Comparison of ENCODE assay signal across 8 mouse cellular contexts in the genomic region with DNA sequence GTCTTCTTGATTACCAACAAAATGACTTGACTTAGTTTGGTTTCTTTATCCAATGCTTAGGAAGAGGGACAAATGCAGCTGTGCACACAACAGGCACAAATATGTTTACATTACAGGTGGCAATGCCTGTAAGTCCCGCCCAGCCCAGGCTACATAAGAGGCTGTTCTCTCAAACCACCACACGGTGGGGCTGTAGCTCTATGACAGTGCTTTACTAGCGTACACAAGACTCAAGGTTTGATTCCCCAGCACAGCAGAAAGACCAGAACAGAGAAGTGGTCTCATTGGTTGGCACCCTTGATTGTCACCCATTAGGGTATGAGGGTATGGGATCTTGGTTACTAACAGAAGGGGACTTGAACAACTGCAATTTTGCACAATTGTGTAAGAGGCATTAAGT. TPM values are rescaled to one million over a fixed set of nuclear protein-coding genes. Genes with fewer than 3 reads are reported as not detected.
A peak's percentile ranks its signal among the peaks of the same experiment; 100 is the strongest.
DNase-seq lines count a peak whose midpoint lies in the region; ATAC-seq and TF ChIP-seq lines count a peak whose summit lies in the region.

No protein-coding gene starts in this region.

- no peak overlapping the region for H3K4me3 ChIP-seq in intestine, postnatal 0 days (ENCODE audit: low read depth, low read length)
- H3K4me3 ChIP-seq in liver, embryonic 12.5 days = no peak overlapping the region

- CTCF ChIA-PET in Patski (lab: Charles Lee) = interaction anchor here (1.1 kb wide), 1 partner anchor 11 kb away, joined by 4 read pairs; no protein-coding TSS in a partner anchor

- no peak overlapping the region for H3K4me2 ChIP-seq in intestine, postnatal 0 days (replicated peaks; ENCODE audit: low read depth)
- peak overlapping the region; percentile 28 for H3K4me2 ChIP-seq in liver, embryonic 12.5 days

- DNase-seq in 3T3-L1 (ENCODE audit: low read depth, low spot score) (peak; percentile 80), Patski (ENCODE audit: low read depth, low spot score) (no peak)
- peak; percentile 66 to 80 for DNase-seq in cerebellum, postnatal 10 days
- peak; percentile 38 for DNase-seq in gastrocnemius, adult 18-20 months (ENCODE audit: low spot score)
- DNase-seq in monocyte, adult 2 months (ENCODE audit: low read depth in 1 of 2, low spot score in 2 of 2) = peak; percentile 10 to 59
- DNase-seq in splenic B cell, adult 2 months (ENCODE audit: low read depth, low spot score) = peak; percentile 84

- in situ Hi-C loops in Patski (cut with MboI; ENCODE audit: low pct_unique_long_range_greater_than_20kb) = loop anchor here (25.0 kb wide), 2 partner anchors 1535 to 1610 kb away; a partner anchor contains a TSS

- no peaks in the 10 kb centered on the region for H3K4me1 ChIP-seq in intestine, postnatal 0 days (replicated peaks; ENCODE audit: control insufficient read depth, insufficient read depth, low read length)
- peaks cover 5% of the 10 kb centered on the region; the same call in 1 of the 2 replicates for H3K4me1 ChIP-seq in liver, embryonic 12.5 days

- H3K9me3 ChIP-seq in intestine, postnatal 0 days (ENCODE audit: control insufficient read depth) = no peaks in the 10 kb centered on the region
- no peaks in the 10 kb centered on the region for H3K9me3 ChIP-seq in liver, embryonic 12.5 days (replicated peaks)

- POLR2A ChIA-PET in Patski (lab: Charles Lee) = no interaction called here

- 6% methylated on average over 3 of the region's 3 CpGs for WGBS in intestine, postnatal 0 days
- WGBS in liver, embryonic 12.5 days (ENCODE audit: insufficient replicate concordance) = 10% methylated on average over 3 of the region's 3 CpGs

- peak; percentile 85 for TF ChIP-seq CTCF in Patski (IDR thresholded peaks at IDR 0.05)
- TF ChIP-seq CTCF in intestine, postnatal 0 days (IDR thresholded peaks at IDR 0.05; ENCODE audit: low read depth) = peak; percentile 92

- H3K27me3 ChIP-seq in Patski = peaks cover 4% of the 10 kb centered on the region
- H3K27me3 ChIP-seq in intestine, postnatal 0 days (replicated peaks; ENCODE audit: control insufficient read depth, insufficient read depth, low read length) = no peaks in the 10 kb centered on the region
- no peaks in the 10 kb centered on the region for H3K27me3 ChIP-seq in liver, embryonic 12.5 days (replicated peaks)
- H3K27me3 ChIP-seq in splenic B cell, adult 2 months (ENCODE audit: control insufficient read depth, insufficient read depth, low read length, poor library complexity, severe bottlenecking) = no peaks in the 10 kb centered on the region

- peak; percentile 63 for ATAC-seq in Patski
- peak; percentile 54 for ATAC-seq in intestine, postnatal 0 days
- peak; percentile 77 for ATAC-seq in liver, embryonic 12.5 days

- H3K27ac ChIP-seq in intestine, postnatal 0 days (ENCODE audit: low read depth, low read length) = no peak overlapping the region
- no peak overlapping the region for H3K27ac ChIP-seq in liver, embryonic 12.5 days

- no peaks in the 10 kb centered on the region for H3K36me3 ChIP-seq in intestine, postnatal 0 days (ENCODE audit: control insufficient read depth, insufficient read depth)
- peaks cover 12% of the 10 kb centered on the region for H3K36me3 ChIP-seq in liver, embryonic 12.5 days
- H3K36me3 ChIP-seq in splenic B cell, adult 2 months (ENCODE audit: control insufficient read depth, insufficient read depth, low read length, poor library complexity, severe bottlenecking) = no peaks in the 10 kb centered on the region

- no peak overlapping the region for H3K9ac ChIP-seq in intestine, postnatal 0 days (ENCODE audit: low read depth, low read length)
- no peak overlapping the region for H3K9ac ChIP-seq in liver, embryonic 12.5 days

RNA-seq across cellular contexts. Expression of a gene that starts 55.7 kb away (rescaled TPM):
- polyA plus RNA-seq in Patski (2021) = not detected
- not detected for total RNA-seq in gastrocnemius, adult 18-20 months (2021)
- not detected in 2 replicates for polyA plus RNA-seq in intestine, postnatal 0 days (2015; fragmentation: Nextera tagmentation; extraction: Ambion mirVana)
- polyA plus RNA-seq in liver, embryonic 12.5 days (2016; fragmentation: Nextera tagmentation; extraction: Ambion mirVana) = not detected in 2 replicates
